Mouse (Mus musculus): ENCODE data around the gene Cpne1.

DNA sequence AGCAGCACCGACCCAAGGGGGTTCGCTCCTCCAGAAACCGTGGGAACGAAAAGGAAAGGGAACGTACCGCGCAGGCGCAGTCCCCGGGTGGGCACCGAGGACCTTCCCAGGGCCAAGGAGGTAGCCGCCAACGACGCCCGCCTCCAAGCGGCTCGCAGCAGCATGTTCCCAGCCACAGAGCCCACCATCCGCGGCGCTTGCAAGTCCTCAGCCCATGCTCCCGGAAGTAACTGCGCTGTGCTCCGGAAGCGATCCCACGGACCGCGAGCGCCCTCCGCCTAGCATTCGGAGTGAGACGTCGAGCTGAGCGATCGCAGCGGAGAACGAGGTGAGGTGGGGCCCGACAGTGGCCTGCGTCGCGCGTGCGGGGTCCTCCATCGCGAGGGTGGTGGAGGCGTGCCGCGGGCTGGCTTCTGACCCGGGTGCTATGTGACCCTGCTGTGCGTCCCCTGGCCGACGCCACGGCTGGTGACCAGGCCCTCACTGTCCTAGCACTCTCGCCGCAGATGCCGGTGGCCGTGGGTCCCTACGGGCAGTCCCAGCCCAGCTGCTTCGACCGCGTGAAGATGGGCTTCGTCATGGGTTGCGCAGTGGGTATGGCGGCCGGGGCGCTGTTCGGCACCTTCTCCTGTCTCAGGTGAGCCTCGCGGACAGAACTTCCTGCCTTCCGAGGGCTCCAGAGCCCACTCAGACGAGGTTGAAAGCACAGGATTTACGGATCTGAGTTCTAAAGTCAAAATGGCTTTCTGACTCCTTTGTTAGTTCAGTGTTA, 32.4 kb upstream of the Cpne1 start, which contains the start of the genes Romo1 and Nfs1:
- TF ChIP-seq GATA1 (IDR thresholded peaks at IDR 0.05; ENCODE audit: borderline replicate concordance, low read length) (no peak), FLI1 (IDR thresholded peaks at IDR 0.05; ENCODE audit: low read length) (no peak)

Measured in megakaryocyte, embryonic 14.5 days (primary cell).